Mouse (Mus musculus) induced T-regulatory cell, adult 2 months (primary cell): ENCODE data around the gene Slc15a3.
A peak's percentile ranks its signal among the peaks of the same experiment; 100 is the strongest.

Source experiments
- DNase-seq: peaks from one replicate; pipeline ENCODE4 v3.0.0-alpha.2; 2012; ENCODE audit warnings: low read depth

Gene Slc15a3

DNA sequence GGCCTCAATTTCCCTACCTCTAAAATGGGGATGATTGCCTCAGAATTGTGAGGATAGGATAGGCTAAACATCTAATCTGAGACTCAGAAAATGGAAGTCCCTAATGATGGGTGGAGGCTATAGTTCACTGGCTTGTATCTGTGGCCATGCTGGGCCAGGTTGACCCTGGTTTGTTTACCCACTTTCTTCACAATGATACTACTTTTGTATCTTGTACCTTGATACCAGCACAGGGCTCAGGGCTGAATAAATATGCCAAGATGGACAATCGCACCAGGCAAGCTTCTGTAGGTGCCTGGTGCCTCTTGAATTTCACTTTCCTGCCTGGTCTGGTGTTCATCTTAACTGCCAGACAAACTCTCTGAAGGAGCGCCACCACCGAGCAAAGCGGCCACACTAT is 17.0 kb upstream of the Slc15a3 start:
- DNase-seq, result no peak

DNA sequence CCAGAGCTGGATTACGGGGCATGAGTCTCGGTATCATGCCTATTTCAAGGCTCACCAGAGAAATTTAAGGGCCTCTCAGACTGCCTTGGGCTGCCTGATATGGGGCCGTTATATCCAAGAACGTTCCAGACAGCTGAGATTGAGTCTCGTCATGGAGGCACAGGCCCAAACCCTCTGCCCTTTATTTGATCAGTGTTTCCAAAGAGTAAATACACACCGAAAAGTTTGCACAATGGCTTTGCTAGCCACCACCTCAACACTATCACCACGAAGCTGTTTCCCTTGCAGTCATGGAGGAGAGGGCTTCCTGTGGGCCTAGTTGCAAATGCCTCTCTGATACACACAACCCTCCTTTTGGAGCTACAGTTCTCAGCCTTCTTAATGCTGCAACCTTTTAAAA is 15.5 kb upstream of the Slc15a3 start:
- peak; percentile 69 for DNase-seq

DNA sequence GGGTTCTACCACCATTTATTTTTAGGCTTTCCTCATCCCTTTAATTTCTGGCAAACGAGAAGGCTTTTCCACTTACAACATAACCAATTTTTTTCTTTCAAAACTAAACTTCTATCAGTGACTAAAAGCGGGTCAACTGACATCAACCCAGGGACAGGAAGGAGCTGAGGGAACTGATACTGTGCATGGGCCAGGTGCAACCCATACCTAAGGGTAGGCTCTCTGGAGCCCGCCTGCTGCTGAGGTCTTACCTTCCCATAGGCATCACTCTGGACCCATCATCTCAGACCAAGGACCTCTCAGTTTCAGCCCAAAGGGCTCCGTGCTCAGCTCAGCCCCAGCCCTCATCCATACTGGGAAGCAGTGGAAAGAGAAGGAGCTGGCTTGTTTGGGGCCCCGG is 11.2 kb upstream of the Slc15a3 start:
- DNase-seq, result no peak

DNA sequence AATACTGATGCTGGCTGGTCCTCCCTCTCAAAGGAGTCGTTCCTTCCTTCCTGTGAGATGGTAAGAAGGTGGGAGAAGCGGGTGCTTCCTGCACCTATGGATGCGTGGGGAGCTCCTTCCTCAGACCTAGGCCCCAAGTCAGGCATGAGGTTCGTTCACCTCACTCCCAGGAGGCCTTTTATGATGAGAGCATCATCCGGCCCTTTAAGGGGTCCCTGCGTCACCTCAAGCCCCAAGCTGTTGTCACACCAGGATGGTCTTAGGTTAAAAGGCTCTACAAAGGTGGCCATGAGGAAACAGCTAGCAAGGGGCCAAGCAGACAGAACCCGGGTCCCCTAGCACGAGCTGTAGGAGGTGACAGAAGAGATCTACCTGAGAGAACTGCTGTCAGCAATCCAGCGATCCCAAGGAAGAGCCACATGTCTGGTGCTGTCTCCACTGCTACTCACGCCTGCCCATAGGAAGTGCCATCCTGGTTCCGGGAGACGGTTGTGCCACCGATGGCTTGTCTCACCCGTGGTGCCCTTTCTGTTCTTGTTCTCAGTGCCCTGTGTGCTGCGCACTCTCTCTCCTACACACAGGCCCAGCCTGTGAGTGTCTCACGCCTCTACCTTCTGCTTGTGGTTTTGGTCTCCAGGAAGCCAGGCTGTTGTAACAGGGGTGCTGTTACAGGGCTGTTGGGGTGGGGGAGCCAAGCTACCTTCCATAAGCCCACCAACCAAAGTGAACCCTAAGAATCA is 9.9 kb upstream of the Slc15a3 start, which contains the start of gene Cd6:
TSS of gene Cd6 (minus strand) at position 623 of the 740 bp plus-strand sequence.
- peak; percentile 82 for DNase-seq

DNA sequence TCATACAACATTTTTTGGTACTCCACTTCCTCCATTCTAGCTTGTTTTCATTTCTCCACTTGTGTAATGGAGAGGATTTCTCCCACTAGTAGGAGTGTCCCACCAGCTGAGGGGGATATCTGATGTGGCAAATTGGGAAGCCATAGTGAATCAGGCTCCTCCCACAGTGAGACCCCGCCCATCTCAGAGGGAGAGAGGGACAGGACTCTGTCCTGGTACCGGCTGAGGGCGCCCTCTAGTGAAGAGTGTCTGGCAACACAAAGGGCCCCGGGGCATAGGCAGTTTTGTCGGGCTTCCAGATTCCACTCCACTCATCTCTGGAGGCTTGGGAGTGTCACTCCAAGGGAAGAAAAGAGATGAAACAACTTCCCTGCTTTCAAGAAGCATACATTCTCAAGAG is 8.1 kb upstream of the Slc15a3 start:
- peak; percentile 94 for DNase-seq

DNA sequence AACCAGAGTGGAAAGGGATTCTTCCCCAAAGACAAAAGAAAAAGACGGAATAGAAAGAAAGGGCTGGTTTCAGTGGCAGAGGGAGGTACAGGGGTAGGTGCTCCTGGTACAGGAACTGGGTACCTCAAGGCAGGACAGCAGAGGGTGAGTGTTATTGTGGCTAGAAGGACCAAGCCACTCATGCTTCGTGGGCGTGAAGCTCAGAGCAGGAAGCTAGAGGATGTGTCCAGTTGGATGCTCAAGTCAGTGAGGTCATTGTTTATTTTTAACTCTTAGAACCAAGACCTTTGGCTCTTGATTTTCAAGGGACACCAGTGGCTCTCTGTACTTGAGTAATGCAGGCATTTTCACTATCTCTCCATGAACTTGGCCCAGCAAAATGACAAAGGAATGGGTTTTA is 7.5 kb upstream of the Slc15a3 start:
- peak; percentile 52 for DNase-seq

DNA sequence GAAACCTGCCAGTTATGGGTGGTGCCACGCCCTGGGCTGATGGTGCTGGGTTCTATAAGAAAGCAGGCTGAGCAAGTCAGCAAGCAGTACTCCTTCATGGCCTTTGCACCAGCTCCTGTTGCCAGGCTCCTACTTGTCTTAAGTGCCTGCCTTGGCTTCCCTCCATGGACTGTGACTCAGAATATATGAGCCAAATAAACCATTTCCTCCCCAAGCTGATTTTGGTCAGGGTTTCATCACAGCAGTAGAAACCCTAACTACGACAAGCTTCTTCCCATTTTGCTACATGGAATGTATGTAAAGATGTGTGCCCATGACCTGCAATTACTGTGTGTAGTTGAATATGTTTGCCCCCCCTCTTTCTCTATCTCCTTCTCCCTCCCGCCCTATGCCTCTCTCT is 5.9 kb upstream of the Slc15a3 start:
- peak; percentile 25 for DNase-seq

DNA sequence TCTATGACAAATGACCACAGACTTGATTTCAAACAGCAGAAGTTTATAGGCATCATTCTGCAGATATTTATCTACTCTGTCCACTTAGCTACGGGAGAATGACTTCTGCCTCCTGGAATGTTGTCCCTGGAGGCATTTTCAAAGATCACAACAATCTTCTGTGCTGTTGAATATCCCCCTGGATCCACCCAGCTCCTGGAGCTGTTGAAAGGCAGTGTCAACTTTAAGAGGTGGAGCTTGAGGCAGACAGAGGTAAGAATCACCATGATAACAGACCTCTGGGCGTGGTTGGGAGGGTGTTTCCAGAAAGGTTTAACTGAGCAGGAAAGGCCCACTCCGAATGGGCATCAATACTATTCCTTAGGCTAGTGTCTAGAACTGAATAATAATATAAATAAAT is 3.9 kb upstream of the Slc15a3 start:
- no peak for DNase-seq

DNA sequence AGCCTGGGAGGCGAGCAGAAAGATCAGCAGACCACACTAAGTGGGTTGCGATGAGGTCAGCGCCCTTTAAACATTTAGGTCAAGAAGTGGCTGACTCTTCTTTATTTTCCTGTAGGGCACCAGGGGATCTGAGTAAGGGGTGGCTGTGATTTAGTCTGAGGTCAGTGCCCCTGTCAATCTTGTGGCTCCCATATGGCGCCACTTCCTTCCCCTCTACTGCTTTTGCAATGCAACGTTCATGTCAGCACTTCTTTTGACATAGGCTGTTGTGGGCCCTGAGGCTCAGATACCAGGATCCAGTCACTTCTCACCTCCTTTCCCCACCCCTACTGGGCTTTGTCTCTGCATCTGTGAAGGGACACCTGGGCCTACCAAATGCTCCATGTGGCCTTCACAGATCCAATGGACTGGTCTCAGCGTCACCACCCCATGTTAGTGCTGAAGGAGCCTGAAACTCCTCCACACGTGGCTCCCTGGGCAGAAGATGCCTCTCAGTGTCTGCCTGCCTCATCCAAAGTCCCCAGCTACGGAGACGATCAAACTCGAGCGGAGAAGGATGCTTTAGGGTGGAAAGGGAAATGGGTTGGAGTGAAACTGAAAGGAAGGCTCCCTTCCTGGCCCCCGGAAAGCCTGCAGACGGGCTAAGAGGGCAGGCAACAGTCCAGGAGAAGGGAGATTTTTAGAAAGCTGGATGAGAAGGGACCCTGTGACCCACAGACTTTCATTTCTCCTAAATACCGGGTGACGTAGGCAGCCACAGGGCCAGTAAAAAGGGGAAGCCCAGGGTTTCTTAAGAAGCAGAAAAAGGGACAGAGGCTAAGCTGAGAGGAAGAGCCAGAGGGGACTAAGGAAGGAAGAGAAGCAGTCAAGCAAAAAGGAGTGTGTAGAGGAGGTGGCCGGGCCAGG is 2.4 kb downstream of the Slc15a3 start:
- peak; percentile 84 for DNase-seq

DNA sequence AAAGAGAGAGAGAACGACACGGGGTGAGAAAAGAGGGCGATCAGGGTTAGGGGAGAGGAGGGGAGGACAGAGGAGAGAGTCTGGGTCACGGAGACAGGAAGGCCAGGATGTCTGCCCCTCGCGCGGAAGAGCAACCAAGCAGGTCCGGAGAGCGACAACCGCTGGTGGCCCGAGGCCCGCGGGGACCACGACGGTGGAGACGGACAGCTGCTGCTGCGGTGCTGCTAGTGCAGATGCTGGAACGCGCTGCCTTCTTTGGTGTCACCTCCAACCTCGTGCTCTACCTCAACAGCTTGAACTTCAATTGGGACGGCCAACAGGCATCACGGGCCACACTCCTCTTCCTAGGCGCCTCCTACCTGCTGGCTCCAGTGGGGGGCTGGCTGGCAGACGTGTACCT is 3.4 kb downstream of the Slc15a3 start:
- peak; percentile 48 for DNase-seq

DNA sequence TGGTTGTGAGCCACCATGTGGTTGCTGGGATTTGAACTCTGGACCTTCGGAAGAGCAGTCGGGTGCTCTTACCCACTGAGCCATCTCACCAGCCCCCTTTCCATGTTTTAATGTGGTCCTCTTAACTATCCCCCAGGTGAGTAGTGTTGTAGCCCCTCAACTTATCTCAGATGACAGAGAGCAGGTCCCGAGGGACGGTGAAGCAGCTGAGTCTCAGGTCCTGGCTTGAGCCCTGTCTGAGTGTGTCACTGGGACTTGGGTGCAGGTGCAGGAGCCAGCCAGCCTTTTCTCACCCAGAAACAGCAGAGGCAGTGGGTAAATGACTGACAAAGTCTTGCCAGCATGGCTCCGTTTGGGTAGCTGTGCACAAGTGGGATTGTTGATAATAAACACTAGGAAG is 4.7 kb downstream of the Slc15a3 start:
- DNase-seq, result no peak

DNA sequence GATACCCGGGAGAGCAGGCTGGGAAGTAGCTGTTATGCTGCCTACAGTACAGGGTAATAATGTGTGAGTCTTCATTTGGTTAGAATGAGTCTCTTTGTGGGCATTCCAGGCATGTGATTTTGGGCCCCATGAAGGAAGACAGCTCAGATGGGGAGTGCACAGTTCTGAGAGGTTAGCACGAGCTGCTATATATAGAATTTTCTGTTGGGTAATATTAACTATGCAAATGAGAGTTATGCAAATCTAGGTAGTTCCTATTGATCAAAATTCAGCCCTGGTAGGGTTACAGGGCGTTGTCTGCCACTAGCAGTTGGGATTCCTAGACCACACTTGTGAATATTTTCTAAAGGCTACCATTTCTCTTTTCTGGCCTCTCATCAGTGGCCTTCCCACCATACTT is 5.9 kb downstream of the Slc15a3 start:
- no peak for DNase-seq

DNA sequence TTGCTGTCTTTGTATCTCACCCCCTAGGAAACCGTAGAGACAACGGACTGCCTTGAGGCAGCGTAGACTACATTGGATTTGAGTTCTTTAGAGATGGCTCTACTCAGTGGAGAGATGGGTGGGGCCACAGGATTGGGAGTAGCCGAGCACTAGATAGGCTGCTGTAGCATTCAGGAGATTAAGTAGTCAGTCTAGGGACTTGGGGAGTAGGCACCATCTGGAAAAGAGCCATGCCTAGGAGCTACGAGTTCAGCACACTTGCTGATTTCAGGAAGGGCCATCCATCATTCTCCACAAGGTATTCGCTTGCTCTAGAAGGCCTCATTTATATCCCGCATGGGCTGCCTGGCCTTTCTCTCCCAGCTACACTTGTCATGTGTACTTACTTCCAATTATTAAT is 6.6 kb downstream of the Slc15a3 start:
- no peak for DNase-seq

DNA sequence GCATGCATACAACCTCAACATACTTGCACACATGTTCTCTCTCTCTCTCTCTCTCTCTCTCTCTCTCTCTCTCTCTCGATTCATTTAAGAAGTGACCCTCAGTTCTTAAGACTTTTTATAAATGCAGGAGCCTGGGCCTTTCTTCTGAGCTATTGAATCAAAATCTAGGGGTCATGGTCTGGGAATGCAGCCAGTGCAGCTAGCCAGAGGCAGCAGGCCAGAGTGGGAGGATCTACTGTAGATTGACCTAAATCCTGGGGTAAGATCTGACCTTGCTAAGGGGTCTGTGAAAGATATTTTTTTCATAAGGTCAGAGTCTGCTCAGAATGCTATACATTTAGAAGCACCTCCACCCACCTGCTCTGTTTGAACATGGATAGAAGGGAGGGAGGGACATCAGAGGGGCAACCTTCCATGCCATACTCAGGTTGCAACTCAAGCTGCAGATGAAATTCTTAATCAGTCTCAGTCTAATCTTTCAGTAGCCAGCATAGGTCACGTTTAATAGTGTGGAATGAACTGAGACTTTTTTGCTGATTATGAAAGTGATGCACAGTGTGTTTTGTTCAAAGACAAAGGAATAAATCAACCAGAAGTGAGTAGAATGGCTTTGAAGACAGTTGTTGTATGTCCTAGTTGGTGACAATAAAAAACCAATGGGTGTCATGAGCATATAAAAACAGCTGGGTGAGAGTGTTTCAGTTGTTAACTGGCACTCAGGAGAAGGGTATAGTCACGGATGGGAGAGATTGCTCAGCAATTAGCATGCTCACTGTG is 8.0 kb downstream of the Slc15a3 start:
- DNase-seq, result no peak

DNA sequence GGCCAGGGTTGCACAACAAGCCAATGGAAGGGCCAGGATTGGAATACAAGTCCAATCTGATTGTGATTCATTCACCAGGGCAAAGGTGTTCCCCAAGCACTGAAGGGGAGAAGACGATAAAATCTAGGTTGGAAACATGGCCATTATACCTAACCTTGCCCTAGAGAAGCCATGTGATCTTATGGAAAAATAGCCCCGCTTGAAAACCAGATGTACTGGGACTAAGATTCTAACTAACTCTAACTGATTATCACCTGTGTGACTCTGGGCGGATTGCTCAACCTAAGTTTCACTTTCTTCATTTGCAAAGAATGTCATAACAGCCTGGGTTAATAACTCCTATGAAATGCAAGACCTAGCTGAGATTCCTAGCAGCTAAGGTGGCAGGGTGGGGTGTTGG is 15.9 kb downstream of the Slc15a3 start:
- no peak for DNase-seq

DNA sequence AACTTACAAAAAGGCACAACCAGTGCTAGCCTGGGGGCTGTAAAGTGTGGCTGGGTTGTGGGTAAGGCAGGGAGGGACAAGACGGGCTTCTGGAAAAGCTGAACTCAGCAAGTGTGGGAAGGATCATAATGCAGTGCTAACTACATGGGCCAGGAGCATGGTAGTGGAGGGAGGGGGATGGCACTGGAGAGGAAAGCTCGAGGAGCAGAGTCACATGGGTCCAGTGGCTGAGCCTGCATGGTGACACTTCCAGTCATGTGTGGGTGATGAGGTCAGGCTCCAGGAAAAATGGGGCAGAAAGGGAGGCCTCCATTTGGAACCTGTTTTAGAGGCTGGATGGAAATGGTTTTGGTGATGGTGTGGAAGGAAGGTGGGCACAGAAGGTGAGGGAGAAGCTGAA is 17.0 kb downstream of the Slc15a3 start:
- no peak for DNase-seq

DNA sequence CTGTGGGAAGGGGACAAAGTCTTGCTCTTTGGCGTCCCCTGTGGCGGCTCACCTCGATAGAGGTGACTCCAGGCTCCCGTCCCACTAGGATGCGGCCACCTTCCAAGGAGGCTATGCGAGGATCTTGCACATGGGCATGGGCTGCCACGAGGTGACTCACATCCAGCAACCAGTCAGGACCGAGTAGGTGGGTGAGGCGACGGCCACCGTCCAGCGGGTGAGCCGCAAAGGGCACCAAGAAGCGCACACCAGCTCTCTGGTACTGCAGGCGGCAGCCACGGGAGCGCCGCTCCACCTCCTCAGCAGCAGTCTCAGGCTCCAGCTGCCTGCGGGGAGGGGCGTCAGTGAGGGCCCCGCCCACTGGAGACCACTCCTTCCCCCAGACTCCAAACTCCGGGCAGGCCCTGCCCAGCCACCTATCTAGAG is 20.6 kb downstream of the Slc15a3 start:
- DNase-seq, result no peak

DNA sequence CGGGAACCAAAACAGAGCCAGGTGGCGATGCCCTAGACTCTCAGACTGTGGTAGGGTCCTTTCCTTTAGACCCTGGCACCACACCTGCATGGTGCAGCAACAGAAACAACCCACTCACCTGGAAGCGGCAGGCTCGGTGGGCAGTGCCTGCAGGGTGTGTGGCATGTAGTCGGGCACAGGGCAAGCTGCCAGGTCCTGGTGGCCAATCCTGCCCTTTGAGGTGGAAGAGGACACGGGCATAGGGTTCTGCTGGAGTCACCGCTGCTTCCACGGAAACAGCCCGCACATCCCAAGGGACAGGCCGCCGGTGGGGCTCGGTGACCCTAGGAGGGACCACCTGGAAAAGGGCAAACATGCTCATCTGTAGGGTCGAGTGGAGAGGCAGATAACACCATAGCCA is 26.8 kb downstream of the Slc15a3 start:
- DNase-seq, result no peak

DNA sequence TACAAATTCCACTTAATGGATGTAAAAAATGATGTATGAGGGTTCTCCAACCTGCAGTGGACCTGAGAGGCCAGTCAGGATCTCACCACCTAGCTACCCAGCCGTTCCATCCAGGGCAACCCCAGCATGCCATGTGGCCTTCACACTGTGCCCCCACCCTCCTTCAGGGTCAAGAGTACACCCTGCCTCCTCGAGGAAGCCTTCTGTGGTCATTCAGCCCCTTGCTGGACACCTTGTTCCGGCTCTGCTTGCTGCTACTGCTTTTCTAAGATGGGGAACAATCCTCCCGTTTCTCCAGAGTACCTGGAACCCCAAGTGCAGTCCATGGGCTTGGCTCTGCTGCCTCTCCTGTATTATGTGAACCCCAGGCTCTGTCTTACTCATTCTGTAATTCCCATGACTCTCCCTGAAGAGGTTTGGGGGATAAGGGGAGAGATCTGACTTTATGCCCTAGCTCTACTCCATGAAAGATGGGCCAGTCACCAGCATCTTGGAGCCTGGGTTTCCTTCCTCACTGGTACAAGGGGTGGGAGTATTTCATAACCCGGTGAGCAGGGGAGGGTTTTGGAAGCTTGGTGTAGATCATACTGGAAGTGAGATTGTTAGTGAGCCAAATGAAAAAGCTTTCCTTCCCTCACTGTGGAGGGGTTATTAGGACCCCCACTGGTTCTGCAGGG is 28.6 kb downstream of the Slc15a3 start:
- no peak for DNase-seq

DNA sequence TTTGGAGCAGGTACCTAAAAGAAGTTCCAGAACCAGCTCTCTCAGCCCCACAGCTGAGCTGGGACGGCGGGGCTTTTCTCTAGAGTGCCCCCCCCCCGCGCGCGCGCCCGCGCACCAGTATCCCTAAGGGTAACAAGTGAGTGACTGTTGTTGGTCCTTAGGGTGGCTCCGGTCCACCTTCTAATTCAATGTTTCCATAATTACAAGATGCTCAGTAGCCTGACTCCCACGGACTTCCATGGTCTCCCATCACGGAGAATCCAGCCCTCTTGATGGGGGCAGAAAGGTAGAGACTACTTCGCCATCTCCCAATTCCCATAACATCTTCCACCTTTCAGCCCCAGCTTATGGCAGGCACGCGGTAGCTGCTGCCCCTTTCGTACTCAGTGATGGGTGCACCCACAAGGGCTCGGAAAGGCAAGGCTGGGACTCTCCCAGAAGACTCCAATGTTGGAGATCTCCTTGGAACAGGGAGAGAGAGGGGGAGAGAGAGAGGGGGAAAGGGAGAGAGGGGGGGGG is 29.2 kb downstream of the Slc15a3 start:
- DNase-seq, result no peak

DNA sequence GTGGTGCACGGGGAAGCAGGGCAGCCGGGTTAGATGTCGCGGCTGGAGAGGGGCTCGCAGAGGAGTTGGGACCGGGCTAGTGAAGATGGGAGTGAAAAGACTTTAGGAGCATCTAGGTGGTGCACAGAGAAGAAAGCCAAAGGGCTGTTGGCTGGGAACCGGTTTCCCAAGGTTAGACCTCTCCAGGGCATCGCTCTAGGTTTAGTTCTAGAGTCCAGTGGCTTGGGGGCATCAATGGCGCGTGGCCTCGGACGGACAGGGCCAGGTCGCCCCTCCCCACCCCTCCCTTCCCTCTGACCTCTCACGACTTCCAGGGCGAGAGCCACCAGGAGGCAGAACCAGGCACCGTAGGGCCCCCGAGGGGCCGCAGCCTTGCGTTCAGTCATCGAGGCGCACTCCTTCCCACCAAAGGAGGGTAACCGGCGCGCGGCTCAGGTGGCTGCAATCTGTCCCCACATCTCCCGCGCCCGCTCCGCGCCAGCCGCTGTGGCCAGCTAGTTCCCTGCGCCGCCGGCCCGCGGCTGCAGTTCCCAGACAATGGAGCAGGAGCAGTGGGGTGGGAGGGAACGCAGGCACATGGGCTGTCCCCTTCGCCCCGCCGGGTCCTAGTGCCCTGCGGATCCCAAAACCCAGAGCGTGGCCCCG is 29.8 kb downstream of the Slc15a3 start:
- peak; percentile 47 for DNase-seq
